Mouse (Mus musculus): ENCODE results near the gene Selenop. TPM values are rescaled to one million over a fixed set of nuclear protein-coding genes. Genes with fewer than 3 reads are reported as not detected.
"Not testable (repeated sequence)": the region's sequence is repeated elsewhere in the genome, so short reads cannot be mapped to it uniquely, and the experiment has no call there.

The Selenop gene
- polyA plus RNA-seq, 1 experiment from 2014 or later: 131 TPM

GRCm38 (mm10) chr15:3233837-3234551 is 34.4 kb upstream of the Selenop start:
- no peaks in the 10 kb centered on the region for H3K27me3 ChIP-seq (ENCODE audit: control insufficient read depth, insufficient read depth, low read length)
- H3K4me1 ChIP-seq (ENCODE audit: control insufficient read depth, insufficient read depth, low read length): no peaks in the 10 kb centered on the region
- H3K36me3 ChIP-seq (ENCODE audit: control insufficient read depth, insufficient read depth, low read length): no peaks in the 10 kb centered on the region
- no peak overlapping the region for H3K4me3 ChIP-seq (replicated peaks; ENCODE audit: low read depth, low read length)
- no peak overlapping the region for H3K9ac ChIP-seq (replicated peaks; ENCODE audit: low read length)
- WGBS: 95% methylated on average over 3 of the region's 3 CpGs
- no peaks in the 10 kb centered on the region for H3K9me3 ChIP-seq (ENCODE audit: control insufficient read depth, low read length)
- H3K27ac ChIP-seq (replicated peaks; ENCODE audit: low read depth, low read length): no peak overlapping the region
- no peak for DNase-seq
- H3K4me2 ChIP-seq (ENCODE audit: low read length): no peak overlapping the region
- no peak for ATAC-seq (ENCODE audit: low FRiP score, low TSS enrichment)

- Histone ChIP-seq H3K36me3 (ENCODE audit: control insufficient read depth, insufficient read depth, low read length) (no peaks in the 10 kb centered on the region), H3K9me3 (ENCODE audit: control insufficient read depth, low read length) (no peaks in the 10 kb centered on the region), H3K4me2 (ENCODE audit: low read length) (no peak overlapping the region), H3K27ac (replicated peaks; ENCODE audit: low read depth, low read length) (no peak overlapping the region), H3K4me1 (ENCODE audit: control insufficient read depth, insufficient read depth, low read length) (no peaks in the 10 kb centered on the region), H3K27me3 (ENCODE audit: control insufficient read depth, insufficient read depth, low read length) (no peaks in the 10 kb centered on the region), H3K9ac (replicated peaks; ENCODE audit: low read length) (no peak overlapping the region), H3K4me3 (replicated peaks; ENCODE audit: low read depth, low read length) (no peak overlapping the region)
- ATAC-seq (ENCODE audit: low FRiP score, low TSS enrichment) (no peak), DNase-seq (no peak)
- WGBS: 84% methylated on average over 2 of the region's 2 CpGs
Observed at GRCm38 (mm10) chr15:3236338-3236737, 32.0 kb upstream of the Selenop start.

GRCm38 (mm10) chr15:3237963-3238362 is 30.4 kb upstream of the Selenop start:
- DNase-seq (peak; percentile 11), ATAC-seq (ENCODE audit: low FRiP score, low TSS enrichment) (0 out of 2 replicates have a peak, but pooled peaks have one; percentile 11)
- H3K9me3 ChIP-seq (ENCODE audit: control insufficient read depth, low read length): no peaks in the 10 kb centered on the region
- H3K36me3 ChIP-seq (ENCODE audit: control insufficient read depth, insufficient read depth, low read length): no peaks in the 10 kb centered on the region
- H3K4me3 ChIP-seq (replicated peaks; ENCODE audit: low read depth, low read length): no peak overlapping the region
- H3K4me2 ChIP-seq (ENCODE audit: low read length): no peak overlapping the region
- WGBS: 71% methylated on average over 1 of the region's 1 CpGs
- no peaks in the 10 kb centered on the region for H3K27me3 ChIP-seq (ENCODE audit: control insufficient read depth, insufficient read depth, low read length)
- no peak overlapping the region for H3K9ac ChIP-seq (replicated peaks; ENCODE audit: low read length)
- no peaks in the 10 kb centered on the region for H3K4me1 ChIP-seq (ENCODE audit: control insufficient read depth, insufficient read depth, low read length)
- H3K27ac ChIP-seq (replicated peaks; ENCODE audit: low read depth, low read length): no peak overlapping the region

- not testable (repeated sequence) for H3K27ac ChIP-seq (replicated peaks; ENCODE audit: low read depth, low read length); H3K36me3 ChIP-seq (ENCODE audit: control insufficient read depth, insufficient read depth, low read length); H3K4me3 ChIP-seq (replicated peaks; ENCODE audit: low read depth, low read length); DNase-seq; ATAC-seq (ENCODE audit: low FRiP score, low TSS enrichment); H3K4me2 ChIP-seq (ENCODE audit: low read length); H3K4me1 ChIP-seq (ENCODE audit: control insufficient read depth, insufficient read depth, low read length); H3K9ac ChIP-seq (replicated peaks; ENCODE audit: low read length); H3K9me3 ChIP-seq (ENCODE audit: control insufficient read depth, low read length); H3K27me3 ChIP-seq (ENCODE audit: control insufficient read depth, insufficient read depth, low read length)
- 91% methylated on average over 10 of the region's 10 CpGs for WGBS
Observed at GRCm38 (mm10) chr15:3245036-3245435, 23.3 kb upstream of the Selenop start.

- WGBS: 94% methylated on average over 2 of the region's 2 CpGs
- H3K27ac ChIP-seq (replicated peaks; ENCODE audit: low read depth, low read length): no peak overlapping the region
- no peak overlapping the region for H3K4me3 ChIP-seq (replicated peaks; ENCODE audit: low read depth, low read length)
- no peaks in the 10 kb centered on the region for H3K36me3 ChIP-seq (ENCODE audit: control insufficient read depth, insufficient read depth, low read length)
- no peaks in the 10 kb centered on the region for H3K4me1 ChIP-seq (ENCODE audit: control insufficient read depth, insufficient read depth, low read length)
- no peaks in the 10 kb centered on the region for H3K9me3 ChIP-seq (ENCODE audit: control insufficient read depth, low read length)
- no peak for ATAC-seq (ENCODE audit: low FRiP score, low TSS enrichment)
- DNase-seq: no peak
- no peak overlapping the region for H3K4me2 ChIP-seq (ENCODE audit: low read length)
- H3K9ac ChIP-seq (replicated peaks; ENCODE audit: low read length): no peak overlapping the region
- no peaks in the 10 kb centered on the region for H3K27me3 ChIP-seq (ENCODE audit: control insufficient read depth, insufficient read depth, low read length)
Observed at GRCm38 (mm10) chr15:3250620-3251019, 17.7 kb upstream of the Selenop start.

- no peak for ATAC-seq (ENCODE audit: low FRiP score, low TSS enrichment)
- Histone ChIP-seq H3K36me3 (ENCODE audit: control insufficient read depth, insufficient read depth, low read length) (no peaks in the 10 kb centered on the region), H3K4me1 (ENCODE audit: control insufficient read depth, insufficient read depth, low read length) (no peaks in the 10 kb centered on the region), H3K9ac (replicated peaks; ENCODE audit: low read length) (no peak overlapping the region), H3K4me3 (replicated peaks; ENCODE audit: low read depth, low read length) (no peak overlapping the region), H3K27ac (replicated peaks; ENCODE audit: low read depth, low read length) (no peak overlapping the region), H3K9me3 (ENCODE audit: control insufficient read depth, low read length) (no peaks in the 10 kb centered on the region), H3K4me2 (ENCODE audit: low read length) (no peak overlapping the region), H3K27me3 (ENCODE audit: control insufficient read depth, insufficient read depth, low read length) (no peaks in the 10 kb centered on the region)
- 84% methylated on average over 3 of the region's 3 CpGs for WGBS
- no peak for DNase-seq
Observed at GRCm38 (mm10) chr15:3251031-3251717, 17.2 kb upstream of the Selenop start.

- H3K4me1 ChIP-seq (ENCODE audit: control insufficient read depth, insufficient read depth, low read length): no peaks in the 10 kb centered on the region
- H3K27ac ChIP-seq (replicated peaks; ENCODE audit: low read depth, low read length): no peak overlapping the region
- H3K4me3 ChIP-seq (replicated peaks; ENCODE audit: low read depth, low read length): no peak overlapping the region
- no peaks in the 10 kb centered on the region for H3K27me3 ChIP-seq (ENCODE audit: control insufficient read depth, insufficient read depth, low read length)
- no peaks in the 10 kb centered on the region for H3K9me3 ChIP-seq (ENCODE audit: control insufficient read depth, low read length)
- H3K9ac ChIP-seq (replicated peaks; ENCODE audit: low read length): no peak overlapping the region
- DNase-seq: no peak
- no peaks in the 10 kb centered on the region for H3K36me3 ChIP-seq (ENCODE audit: control insufficient read depth, insufficient read depth, low read length)
- no peak overlapping the region for H3K4me2 ChIP-seq (ENCODE audit: low read length)
- ATAC-seq (ENCODE audit: low FRiP score, low TSS enrichment): no peak
Observed at GRCm38 (mm10) chr15:3251718-3252067, 16.7 kb upstream of the Selenop start.

- no peaks in the 10 kb centered on the region for H3K36me3 ChIP-seq (ENCODE audit: control insufficient read depth, insufficient read depth, low read length)
- no peaks in the 10 kb centered on the region for H3K4me1 ChIP-seq (ENCODE audit: control insufficient read depth, insufficient read depth, low read length)
- H3K4me2 ChIP-seq (ENCODE audit: low read length): no peak overlapping the region
- ATAC-seq (ENCODE audit: low FRiP score, low TSS enrichment) (no peak), DNase-seq (no peak)
- no peak overlapping the region for H3K27ac ChIP-seq (replicated peaks; ENCODE audit: low read depth, low read length)
- H3K4me3 ChIP-seq (replicated peaks; ENCODE audit: low read depth, low read length): no peak overlapping the region
- no peak overlapping the region for H3K9ac ChIP-seq (replicated peaks; ENCODE audit: low read length)
- no peaks in the 10 kb centered on the region for H3K9me3 ChIP-seq (ENCODE audit: control insufficient read depth, low read length)
- 77% methylated on average over 1 of the region's 1 CpGs for WGBS
- no peaks in the 10 kb centered on the region for H3K27me3 ChIP-seq (ENCODE audit: control insufficient read depth, insufficient read depth, low read length)
Observed at GRCm38 (mm10) chr15:3259025-3259424, 9.3 kb upstream of the Selenop start.

- Histone ChIP-seq H3K27ac (replicated peaks; ENCODE audit: low read depth, low read length) (no peak overlapping the region), H3K9ac (replicated peaks; ENCODE audit: low read length) (no peak overlapping the region), H3K4me3 (replicated peaks; ENCODE audit: low read depth, low read length) (no peak overlapping the region), H3K4me2 (ENCODE audit: low read length) (no peak overlapping the region), H3K9me3 (ENCODE audit: control insufficient read depth, low read length) (no peaks in the 10 kb centered on the region), H3K36me3 (ENCODE audit: control insufficient read depth, insufficient read depth, low read length) (no peaks in the 10 kb centered on the region), H3K4me1 (ENCODE audit: control insufficient read depth, insufficient read depth, low read length) (no peaks in the 10 kb centered on the region), H3K27me3 (ENCODE audit: control insufficient read depth, insufficient read depth, low read length) (no peaks in the 10 kb centered on the region)
- 89% methylated on average over 4 of the region's 4 CpGs for WGBS
- DNase-seq: no peak
- ATAC-seq (ENCODE audit: low FRiP score, low TSS enrichment): no peak
Observed at GRCm38 (mm10) chr15:3260309-3260708, 8.0 kb upstream of the Selenop start.

All from midbrain, embryonic 14.5 days (tissue).